Mouse (Mus musculus): ENCODE measurements around the gene Olfr801.

Gene Olfr801

DNA sequence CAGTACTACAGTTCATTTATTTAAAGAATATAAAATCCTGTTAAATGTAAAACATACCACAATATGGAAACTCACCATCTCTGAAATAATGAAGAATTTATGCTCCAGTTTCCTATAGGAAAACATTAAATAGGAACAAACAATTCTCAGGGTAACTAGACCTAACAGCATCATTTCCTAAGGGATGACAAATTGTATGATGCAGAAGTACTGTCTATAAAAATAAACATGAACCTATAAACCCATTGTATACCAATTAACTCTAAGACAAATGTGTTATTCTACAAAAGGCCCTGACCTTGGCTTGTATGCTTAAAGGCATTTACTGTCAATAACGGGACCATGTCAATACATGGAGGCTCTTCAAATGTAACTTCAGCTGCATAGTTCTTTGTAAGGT, at the start of gene Olfr801:
TSS of gene Olfr801 (minus strand) at position 101 of the 400 bp plus-strand sequence.
- in situ Hi-C loops (cut with MboI, MseI) = no loop called here

DNA sequence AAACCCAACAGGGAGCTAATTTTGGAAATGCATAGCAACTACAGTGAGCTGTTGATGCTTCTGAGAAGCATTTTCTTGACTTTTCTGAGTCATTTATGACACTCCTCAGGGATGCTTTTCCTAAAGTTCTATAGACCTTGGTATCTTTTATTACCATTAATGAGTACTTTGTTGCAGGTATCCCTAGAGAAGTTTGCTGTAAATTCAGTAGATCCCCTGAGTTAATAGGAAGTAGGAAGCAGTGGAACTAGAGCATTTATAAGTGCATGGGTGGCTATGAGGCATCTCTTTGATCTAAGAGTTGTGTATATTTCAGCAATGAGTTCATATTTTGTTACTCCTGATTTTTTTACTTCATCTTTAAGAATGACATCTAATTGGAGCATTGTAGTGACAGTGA, 29.2 kb upstream of the Olfr801 start, which contains the start of gene Olfr804:
TSS of gene Olfr804 (plus strand) at position 301 of the 400 bp plus-strand sequence.
- in situ Hi-C loops (cut with MboI, MseI) = no loop called here

DNA sequence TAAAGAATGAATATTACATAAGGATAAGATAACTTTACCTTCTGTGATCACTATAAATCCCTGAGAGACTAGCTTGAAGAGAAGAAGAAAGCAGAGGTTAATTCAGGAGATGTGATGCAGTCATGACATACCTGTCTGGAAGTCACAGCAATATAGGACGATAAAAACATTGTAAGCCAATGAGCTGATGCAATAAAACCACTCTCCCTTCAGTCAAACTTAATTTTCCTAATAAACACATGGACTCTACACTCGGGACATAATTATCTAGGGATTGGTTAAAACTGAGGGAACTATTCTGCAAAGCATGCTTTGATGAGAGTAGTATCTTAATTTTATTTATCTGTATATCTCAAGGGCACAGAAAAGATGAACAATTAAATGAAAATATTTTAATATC, 20.5 kb upstream of the Olfr801 start, which contains the start of gene Olfr803:
TSS of gene Olfr803 (minus strand) at position 101 of the 400 bp plus-strand sequence.
- in situ Hi-C loops (cut with MboI, MseI) = no loop called here

DNA sequence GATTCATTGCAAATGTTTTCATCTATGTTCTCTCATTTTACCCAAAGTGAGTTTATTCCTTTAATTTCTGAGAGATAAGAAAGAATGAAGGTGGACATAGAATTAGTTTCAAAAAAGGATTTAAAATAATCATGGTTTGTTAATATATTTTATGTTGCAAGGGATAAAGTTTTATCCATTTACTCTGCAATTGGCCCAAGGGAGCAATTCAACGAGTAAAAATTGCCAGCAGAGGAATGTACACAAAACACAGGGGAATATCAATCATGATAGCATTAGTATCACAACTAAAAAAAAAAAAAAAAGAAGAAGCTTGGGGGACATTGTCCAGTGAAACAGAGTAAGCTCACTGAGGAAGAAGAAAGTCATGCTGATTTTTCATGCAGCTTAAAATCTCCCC, 14.4 kb upstream of the Olfr801 start, which contains the start of gene Olfr802:
TSS of gene Olfr802 (minus strand) at position 101 of the 400 bp plus-strand sequence.
- in situ Hi-C loops (cut with MboI, MseI) = no loop called here

DNA sequence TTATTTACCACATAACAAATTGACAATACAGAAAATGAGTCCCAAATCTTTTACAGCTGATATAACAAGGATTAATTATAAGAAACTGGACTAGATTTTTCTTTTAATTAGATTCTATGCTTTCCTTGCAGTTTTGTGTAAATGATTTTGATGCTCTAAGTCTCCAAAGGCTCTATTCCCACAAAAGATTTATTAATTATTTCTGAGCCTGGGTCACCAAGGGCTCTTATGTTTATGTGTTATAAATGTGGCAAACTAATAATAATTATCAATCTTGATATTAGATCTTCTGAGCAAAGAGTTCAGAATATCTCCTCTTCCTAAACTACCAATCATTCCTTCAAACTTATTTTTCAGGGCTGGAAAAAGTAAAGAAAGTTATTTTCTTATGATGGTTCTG, 16.3 kb downstream of the Olfr801 start, which contains the start of gene Olfr800:
TSS of gene Olfr800 (plus strand) at position 301 of the 400 bp plus-strand sequence.
- in situ Hi-C loops (cut with MboI, MseI) = no loop called here

DNA sequence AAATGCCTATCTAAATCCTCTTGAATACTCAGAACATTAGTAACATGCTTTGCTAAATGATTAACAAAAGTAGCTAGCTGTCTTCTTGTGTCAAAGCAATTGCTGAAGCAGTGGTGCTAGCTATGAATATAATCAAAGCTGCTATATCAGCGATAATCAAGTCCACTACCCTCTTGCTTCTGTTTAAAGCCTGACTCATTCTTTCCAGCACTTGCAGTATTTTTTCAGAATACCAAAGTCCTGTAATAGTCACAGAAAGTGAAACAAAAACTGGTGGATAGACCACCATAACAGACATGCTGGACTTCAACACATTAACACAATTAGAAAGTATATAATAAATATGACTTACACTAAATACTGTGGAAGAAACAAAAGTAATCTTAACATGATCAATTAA, 21.9 kb downstream of the Olfr801 start:
- in situ Hi-C loops (cut with MboI, MseI) = no loop called here

DNA sequence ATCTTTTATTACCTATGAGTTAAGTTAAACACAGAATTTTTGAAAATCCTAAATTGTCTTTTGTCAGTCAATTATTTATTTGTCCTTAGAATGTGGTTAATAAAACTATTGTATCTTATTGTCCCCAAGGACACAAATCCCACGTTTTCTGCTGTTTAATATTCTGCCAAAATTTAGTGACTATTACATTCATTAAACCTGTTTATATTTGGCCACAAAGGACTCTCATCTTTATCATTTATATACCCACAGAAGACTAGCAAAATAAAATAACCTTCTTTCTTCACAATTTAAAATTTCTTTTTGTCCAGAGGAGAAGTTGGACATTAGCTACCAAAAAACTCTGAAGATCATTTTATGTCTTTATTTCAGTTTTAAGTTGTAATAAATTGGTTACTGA, 36.5 kb downstream of the Olfr801 start, which contains the start of gene Olfr799:
TSS of gene Olfr799 (plus strand) at position 301 of the 400 bp plus-strand sequence.
- in situ Hi-C loops (cut with MboI, MseI) = loop anchor here (10.0 kb wide), 1 partner anchor 158 kb away; the partner anchor contains the start of gene Olfr810

DNA sequence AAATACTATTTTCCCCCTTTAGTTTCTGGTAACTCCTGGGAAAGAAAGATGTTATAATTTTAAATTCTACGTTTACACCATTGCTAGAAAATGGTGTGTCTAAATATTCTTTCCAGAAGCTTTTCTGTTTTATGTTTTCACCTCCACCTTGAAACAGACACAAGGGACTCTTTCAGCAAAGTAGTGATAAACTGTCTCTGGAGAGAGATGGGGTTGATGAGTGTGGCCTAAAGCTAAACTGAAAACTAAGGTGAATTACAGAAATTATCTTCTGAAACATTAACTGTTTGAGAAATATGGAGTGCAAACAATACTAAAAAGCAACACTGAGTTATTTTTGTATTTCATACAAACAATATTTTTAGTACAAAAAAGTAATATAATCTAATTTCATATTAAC, 45.8 kb downstream of the Olfr801 start, which contains the start of gene Olfr798:
TSS of gene Olfr798 (minus strand) at position 101 of the 400 bp plus-strand sequence.
- in situ Hi-C loops (cut with MboI, MseI) = no loop called here

DNA sequence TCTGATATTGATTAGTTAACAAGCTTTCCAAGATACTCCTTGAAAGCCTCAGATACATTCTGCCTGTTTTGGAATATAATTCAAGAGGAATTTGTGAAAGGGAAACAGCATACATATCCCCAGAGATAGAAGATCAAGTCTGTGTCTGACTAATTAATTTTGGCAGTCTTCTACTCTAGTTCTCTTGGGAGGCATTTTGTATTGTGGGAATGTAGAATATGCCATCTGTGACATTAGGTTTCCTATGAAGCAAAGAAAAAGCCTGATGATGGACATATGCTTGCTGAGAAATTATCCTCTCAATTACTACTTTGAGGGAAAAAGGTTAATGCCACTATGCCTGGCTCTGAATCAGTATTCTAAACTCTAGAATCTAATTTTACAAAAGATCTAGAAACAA, 50.4 kb downstream of the Olfr801 start:
- in situ Hi-C loops (cut with MboI, MseI) = no loop called here

DNA sequence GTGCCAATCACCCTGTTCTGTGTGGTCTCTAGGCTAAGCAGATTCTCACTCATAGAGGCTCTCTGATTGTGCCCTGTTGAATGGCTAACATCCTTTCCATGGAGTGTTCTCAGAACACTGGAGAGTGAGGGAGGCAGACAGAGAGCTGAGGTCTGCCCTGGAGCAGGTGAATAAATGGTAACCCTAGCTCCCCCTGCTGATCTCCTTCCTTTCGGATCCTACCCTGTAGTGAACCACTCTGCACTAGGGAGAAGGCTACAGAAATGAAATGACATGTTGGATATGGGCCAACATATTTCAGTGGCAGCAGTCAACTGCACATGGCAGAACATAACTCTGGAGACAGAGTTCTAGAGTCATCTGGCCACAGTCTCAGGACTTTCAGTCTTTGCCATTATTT, 51.9 kb downstream of the Olfr801 start:
- in situ Hi-C loops (cut with MboI, MseI) = no loop called here

Measured in T-helper 2 cell (primary cell).